Mouse (Mus musculus): ENCODE measurements around the gene Foxq1. TPM values are rescaled to one million over a fixed set of nuclear protein-coding genes. Genes with fewer than 3 reads are reported as not detected.

Foxq1 gene
- total RNA-seq, 2 experiments from 2014 or later, result 0.05 TPM; not detected in 1

DNA sequence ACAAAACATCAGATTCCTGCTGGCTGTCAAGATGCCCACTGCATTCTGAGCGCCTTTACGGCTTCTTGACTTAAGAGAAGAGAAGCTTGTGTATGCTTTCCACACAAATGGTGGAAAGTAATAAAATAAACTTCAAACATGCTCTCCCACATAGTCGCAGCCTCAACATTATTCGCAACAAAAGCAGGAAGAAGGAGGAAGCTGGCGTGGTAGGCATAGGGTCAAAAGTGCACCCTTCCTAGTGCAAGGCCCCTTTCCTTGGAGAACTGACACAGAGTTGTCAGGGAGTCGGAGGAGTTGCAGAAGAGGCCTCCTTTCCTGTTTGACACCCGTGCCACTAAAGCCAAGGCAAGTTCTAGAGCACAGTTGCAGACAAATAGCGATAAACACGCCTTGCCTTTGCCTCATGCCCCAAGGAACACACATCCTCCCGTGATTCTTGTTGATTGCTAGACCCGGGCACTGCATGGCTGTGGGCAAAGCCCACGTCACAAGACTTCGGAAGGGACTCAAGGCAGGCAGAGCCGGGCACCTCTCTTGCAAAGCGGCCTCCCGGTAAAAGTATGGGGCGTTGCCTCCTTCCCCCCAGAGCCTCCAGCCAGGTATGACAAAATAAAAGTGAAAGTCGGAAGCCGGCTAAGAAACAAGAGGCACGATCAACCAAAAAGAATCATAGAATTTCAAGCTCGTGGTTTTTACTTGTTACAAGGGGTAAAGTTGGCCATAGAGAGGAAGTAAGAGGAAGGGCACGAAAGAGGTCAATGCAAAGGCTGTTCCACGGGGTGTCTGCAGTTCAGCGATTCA is 1.2 kb downstream of the Foxq1 start:
- no peak overlapping the region for H3K27ac ChIP-seq
- no peak for TF ChIP-seq CTCF (IDR thresholded peaks at IDR 0.05)
- DNase-seq, result no peak
- intact Hi-C loops (cut with DNase I), result no loop called here
- H3K4me3 ChIP-seq, result peak overlapping the region; percentile 82

DNA sequence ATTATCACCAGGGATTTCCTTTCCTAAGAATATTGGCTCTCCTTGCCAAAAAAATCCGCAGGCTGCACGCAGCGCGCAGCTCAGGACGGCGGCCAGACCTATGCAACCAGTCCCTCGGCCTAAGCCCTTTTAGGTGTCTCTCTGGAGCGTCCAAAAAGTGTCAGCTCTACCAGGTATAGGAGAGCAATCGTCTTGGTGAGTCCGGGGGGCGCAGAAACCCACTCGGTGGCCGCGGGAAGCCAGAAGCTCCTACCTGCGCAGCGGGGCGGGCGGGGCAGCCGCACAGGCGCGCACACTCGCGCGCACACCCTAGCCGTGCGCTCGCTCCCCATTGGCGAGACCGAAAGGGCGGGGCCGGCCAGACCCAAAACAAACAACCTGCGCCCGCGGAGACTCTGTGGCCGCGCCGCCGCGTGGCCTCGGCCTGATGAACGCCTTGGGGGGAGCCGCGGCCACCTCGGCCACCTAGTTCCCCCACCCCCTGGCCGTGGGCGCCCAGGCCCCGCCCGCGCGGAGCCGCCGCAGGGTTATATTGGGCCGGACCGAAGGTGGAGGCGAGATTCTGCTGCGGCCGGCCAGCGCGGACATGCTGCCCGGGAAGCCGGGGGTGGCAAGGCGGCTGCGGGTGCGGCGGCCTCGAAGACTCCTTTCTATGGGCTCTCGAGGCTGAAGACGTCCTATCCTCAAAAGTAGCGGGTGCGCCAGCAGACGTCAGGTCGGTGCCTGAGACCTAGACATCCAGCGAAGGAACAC is 2.0 kb downstream of the Foxq1 start:
- intact Hi-C loops (cut with DNase I), result no loop called here
- Histone ChIP-seq H3K27ac (no peak overlapping the region), H3K4me3 (peak overlapping the region; percentile 82)
- peak; percentile 57 for DNase-seq
- no peak for TF ChIP-seq CTCF (IDR thresholded peaks at IDR 0.05)

DNA sequence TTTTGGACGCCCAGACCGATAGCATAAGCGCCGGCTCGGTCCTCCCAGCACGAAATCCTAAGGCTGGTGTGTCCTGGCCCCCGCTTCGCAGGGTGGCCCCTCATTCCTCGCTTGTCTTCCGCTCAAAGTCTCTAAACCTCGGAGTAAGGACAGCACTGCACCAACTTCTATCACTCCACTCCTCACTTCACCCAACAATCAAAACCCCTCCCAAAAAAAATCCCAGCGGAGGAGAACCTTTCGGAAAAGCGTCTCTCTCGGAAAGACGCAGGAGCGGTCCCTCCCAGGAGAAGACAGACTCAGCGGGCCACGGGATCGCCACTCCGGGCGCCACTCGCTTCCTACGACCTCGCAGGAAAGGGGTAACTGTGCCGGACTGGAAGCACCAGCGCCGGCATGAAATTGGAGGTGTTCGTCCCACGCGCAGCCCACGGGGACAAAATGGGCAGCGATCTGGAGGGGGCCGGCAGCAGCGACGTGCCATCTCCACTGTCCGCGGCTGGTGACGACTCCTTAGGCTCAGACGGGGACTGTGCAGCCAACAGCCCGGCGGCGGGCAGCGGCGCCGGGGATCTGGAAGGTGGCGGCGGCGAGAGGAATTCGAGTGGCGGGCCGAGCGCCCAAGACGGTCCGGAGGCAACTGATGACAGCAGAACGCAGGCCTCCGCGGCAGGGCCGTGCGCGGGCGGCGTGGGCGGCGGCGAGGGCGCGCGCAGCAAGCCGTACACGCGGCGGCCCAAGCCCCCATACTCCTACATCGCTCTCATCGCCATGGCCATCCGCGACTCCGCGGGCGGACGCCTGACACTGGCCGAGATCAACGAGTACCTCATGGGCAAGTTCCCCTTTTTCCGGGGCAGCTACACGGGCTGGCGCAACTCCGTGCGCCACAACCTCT is 2.8 kb downstream of the Foxq1 start, which contains the start of gene A530084C06Rik:
A530084C06Rik (minus strand) TSS at position 813 of the 898 bp plus-strand sequence.
- Histone ChIP-seq H3K27ac (no peak within 1 kb of the TSS), H3K4me3 (peak within 1 kb of the TSS; percentile 82)
- peak; percentile 30 for DNase-seq
- intact Hi-C loops (cut with DNase I), result no loop called here
- no peak for TF ChIP-seq CTCF (IDR thresholded peaks at IDR 0.05)

DNA sequence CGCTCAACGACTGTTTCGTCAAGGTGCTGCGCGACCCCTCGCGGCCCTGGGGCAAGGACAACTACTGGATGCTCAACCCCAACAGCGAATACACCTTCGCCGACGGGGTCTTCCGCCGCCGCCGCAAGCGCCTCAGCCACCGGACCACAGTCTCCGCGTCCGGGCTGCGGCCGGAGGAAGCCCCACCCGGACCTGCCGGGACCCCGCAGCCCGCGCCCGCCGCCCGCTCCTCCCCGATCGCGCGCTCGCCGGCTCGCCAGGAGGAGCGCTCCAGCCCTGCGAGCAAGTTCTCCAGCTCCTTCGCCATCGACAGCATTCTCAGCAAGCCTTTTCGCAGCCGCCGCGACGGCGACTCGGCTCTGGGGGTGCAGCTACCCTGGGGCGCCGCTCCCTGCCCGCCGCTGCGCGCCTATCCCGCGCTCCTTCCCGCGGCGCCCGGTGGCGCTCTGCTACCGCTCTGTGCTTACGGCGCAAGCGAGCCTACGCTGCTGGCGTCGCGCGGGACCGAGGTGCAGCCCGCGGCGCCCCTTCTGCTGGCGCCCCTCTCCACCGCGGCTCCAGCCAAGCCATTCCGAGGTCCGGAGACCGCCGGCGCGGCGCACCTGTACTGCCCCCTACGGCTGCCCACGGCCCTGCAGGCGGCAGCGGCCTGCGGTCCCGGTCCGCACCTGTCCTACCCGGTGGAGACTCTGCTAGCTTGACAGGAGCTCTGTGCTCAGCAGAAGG is 3.6 kb downstream of the Foxq1 start:
- Histone ChIP-seq H3K4me3 (peak overlapping the region; percentile 82), H3K27ac (no peak overlapping the region)
- TF ChIP-seq CTCF (IDR thresholded peaks at IDR 0.05), result peak; percentile 81
- DNase-seq, result peak; percentile 65
- intact Hi-C loops (cut with DNase I), result loop anchor here (5.0 kb wide), 1 partner anchor 477 kb away; no protein-coding TSS in a partner anchor

DNA sequence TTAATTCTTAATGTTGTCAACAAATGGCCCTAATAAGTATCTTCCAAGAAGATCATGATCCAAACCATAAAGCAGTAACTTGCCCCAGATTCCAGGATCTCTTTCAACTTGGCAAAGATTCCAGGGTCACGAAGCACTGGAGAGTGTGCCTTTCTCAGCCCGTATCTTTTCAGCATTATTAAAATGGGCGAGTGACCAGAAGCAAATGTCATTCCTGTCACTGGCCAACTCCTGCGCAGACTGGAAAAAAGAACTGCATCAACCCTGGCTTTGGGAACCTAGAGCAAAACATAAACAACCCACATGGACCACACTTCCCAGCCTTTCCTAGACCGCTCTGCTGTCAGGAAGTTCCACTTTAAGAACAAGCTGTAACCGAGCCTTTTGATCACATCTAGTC is 8.5 kb downstream of the Foxq1 start:
- no peak for DNase-seq
- intact Hi-C loops (cut with DNase I), result loop anchor here (5.0 kb wide), 1 partner anchor 482 kb away; no protein-coding TSS in a partner anchor

DNA sequence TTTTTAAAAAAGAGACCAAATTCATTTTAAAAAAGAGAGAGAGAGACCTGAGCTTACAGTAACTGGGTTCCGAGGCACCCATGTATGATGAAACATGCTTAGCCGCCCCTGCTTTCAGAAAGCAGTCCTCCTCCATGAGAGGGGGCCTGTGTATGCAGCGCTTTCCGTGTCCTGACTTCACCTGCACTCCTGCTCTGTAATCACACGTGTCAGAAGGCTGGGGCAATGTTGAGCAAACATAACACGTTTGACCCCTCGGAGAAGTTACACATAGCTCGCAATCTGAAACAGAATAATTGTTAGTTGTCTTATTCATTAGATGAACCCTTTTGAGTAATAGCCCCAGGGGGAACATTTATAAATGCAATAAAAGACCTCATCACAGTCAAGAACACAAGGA is 11.2 kb downstream of the Foxq1 start:
- DNase-seq, result no peak

More for the DNA sequence above, 8.5 kb downstream of the Foxq1 start:
- H3K4me3 ChIP-seq, result no peak overlapping the region
- no peak overlapping the region for H3K27ac ChIP-seq
- TF ChIP-seq CTCF (IDR thresholded peaks at IDR 0.05), result no peak

DNA sequence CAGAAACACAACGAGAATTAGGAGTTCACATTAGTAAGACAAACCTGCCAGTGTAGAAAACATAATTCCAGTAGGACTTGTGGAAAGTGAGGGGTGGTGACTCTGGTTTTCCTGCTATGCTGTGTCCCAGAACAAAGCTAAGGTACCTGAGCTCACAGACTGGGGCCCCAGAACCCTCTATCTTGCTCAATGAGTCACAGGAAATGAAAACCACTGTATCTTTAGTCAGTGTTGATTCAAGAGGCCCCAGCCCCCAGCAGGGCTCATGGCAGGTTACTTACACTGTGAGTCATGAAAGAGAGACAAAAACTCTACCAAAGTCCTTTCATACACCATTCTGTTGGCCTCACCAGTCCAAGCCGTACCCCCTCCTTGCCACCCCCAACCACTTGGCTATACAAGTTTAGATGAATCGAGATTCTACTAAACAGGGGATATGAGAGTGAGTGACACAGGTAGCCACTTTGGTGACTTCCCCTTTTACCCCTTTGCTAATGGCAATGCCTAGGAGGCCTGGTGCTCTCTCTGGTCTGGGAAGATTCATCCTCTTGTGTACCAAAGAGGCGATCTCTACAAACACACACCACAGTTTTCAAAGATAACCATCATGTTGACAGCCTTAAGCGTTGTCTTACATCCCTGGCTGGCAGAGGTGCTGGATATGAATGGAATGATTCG is 11.8 kb downstream of the Foxq1 start:
- H3K27ac ChIP-seq, result no peak overlapping the region
- intact Hi-C loops (cut with DNase I), result no loop called here
- TF ChIP-seq CTCF (IDR thresholded peaks at IDR 0.05), result no peak

More for the DNA sequence above, 11.2 kb downstream of the Foxq1 start:
- Histone ChIP-seq H3K4me3 (no peak overlapping the region), H3K27ac (no peak overlapping the region)
- no peak for TF ChIP-seq CTCF (IDR thresholded peaks at IDR 0.05)
- intact Hi-C loops (cut with DNase I), result no loop called here

DNA sequence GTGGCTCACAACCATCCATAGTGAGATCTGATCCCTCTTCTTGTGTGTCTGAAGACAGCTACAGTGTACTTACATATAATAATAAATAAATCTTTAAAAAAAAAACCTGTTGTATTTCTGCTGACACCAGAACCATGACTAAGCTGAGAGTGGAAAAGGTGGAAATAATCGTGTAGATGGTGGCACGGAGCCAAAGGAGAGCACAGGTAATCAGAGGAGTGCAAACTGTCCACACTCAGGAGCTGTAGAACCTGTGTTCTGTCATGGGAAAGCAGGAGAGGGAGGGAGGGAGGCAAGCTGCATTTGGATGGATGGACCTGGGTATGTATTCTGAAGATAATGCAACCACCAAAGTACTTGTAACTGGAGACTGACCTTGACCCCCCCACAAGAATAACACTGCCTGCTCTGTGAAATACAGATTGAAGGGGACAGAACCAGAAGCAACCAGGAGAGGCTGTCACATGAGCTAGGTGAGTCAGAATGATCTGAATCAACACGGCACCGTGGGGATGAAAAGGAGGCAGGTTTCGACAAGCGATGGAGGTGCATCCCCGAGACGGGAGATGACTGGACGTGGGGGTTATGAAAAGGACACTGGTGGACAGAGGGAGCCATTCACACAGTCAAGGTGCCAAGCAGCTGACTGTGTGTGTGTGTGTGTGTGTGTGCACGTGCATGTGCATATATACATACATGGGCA is 17.0 kb downstream of the Foxq1 start:
- DNase-seq, result no peak
- Histone ChIP-seq H3K4me3 (no peak overlapping the region), H3K27ac (no peak overlapping the region)
- intact Hi-C loops (cut with DNase I), result no loop called here
- TF ChIP-seq CTCF (IDR thresholded peaks at IDR 0.05), result no peak

More for the DNA sequence above, 11.8 kb downstream of the Foxq1 start:
- H3K4me3 ChIP-seq, result no peak overlapping the region
- no peak for DNase-seq

DNA sequence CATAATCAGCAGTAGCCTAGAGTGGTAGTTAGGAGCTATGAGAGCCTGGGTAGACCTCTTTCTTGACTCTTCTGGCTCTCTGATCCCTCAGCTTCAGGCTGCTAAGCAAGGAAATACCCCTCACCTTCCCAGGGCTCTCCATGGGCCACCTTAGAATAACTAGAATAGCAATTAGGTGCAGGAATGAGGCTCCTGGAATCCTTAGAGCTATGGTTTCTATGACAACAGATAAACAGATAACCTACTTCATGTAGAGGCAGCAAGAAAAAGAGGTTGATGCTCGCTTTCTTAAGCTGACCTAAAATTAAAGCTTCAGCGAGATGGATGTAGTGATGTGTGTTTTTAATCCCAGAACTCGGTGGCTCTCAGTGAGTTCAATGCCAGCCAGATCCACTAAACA is 18.7 kb downstream of the Foxq1 start:
- intact Hi-C loops (cut with DNase I), result no loop called here
- TF ChIP-seq CTCF (IDR thresholded peaks at IDR 0.05), result no peak
- no peak overlapping the region for H3K4me3 ChIP-seq
- DNase-seq, result no peak
- no peak overlapping the region for H3K27ac ChIP-seq

DNA sequence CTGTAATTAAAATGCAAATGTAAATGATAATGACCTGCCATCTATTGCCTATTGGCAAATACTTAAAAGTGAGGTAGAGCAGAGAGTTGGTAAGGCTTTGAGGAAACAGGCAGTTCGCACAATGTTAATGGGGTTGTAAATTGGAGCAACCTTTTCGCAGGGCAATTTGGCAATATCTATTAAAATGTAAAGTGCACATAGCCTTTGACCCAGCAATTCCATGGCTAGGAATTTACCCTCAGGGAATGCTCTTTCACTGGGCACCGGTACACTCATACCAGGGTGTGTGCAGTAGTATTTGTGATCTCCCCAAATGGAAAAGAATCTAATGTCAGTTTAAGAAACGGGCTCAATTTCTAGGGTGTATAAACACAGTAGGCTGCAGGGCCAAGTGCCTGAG is 20.8 kb downstream of the Foxq1 start:
- no peak overlapping the region for H3K4me3 ChIP-seq
- H3K27ac ChIP-seq, result no peak overlapping the region
- no peak for TF ChIP-seq CTCF (IDR thresholded peaks at IDR 0.05)
- DNase-seq, result no peak
- intact Hi-C loops (cut with DNase I), result no loop called here

DNA sequence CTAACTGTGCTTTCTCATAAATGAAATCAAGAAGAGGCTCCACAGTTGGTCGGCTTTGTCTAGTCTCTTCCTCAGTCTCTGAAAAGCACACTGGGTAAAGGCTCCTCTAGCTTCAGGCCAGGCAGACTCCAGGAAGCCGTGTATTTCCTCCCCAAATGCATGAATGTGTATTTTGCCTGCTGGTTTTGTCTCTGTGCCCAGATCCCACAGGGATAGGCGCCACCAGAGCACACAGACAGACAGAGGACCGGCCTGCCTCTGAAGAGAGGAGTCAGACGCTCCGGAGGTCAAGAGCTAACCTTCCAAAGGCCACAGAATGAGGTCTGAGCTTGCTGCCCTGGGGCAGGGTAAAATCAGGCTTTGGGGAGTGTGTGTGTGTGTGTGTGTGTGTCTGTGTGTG is 21.6 kb downstream of the Foxq1 start:
- no peak overlapping the region for H3K27ac ChIP-seq
- no peak overlapping the region for H3K4me3 ChIP-seq
- DNase-seq, result no peak
- intact Hi-C loops (cut with DNase I), result no loop called here
- no peak for TF ChIP-seq CTCF (IDR thresholded peaks at IDR 0.05)
